Comparison of ENCODE assay signal across 14 mouse cellular contexts in genomic region chr4:154118782-154119181, GRCm38 (mm10). TPM values are rescaled to one million over a fixed set of nuclear protein-coding genes. Genes with fewer than 3 reads are reported as not detected.
A peak's percentile ranks its signal among the peaks of the same experiment; 100 is the strongest.
DNase-seq lines count a peak whose midpoint lies in the region; ATAC-seq and TF ChIP-seq lines count a peak whose summit lies in the region.
"Had no signal": no experiment of that assay in that cellular context is flagged by ENCODE, and none has a peak within 500 bp of the region (broad histone marks: within the 10 kb centered on the region; RNA-seq: fewer than 3 reads in every experiment).

No protein-coding gene starts in this region.

- no peak for TF ChIP-seq CTCF in liver, postnatal 0 days (IDR thresholded peaks at IDR 0.05; ENCODE audit: low read depth)

- peak; percentile 58 for DNase-seq in spleen, adult 12 weeks (ENCODE audit: low spot score)
- DNase-seq in spleen, adult 18-20 months: no peak
- DNase-seq in liver, postnatal 0 days: peak; percentile 82
- DNase-seq in embryo, embryonic 10 days (ENCODE audit: low spot score): no peak
- DNase-seq in ovary, postnatal 36 days (ENCODE audit: low spot score): no peak
- DNase-seq in heart, adult 18-20 months: no peak
- DNase-seq in thymus, postnatal 4 days: no peak
- DNase-seq: kidney, postnatal 36 days had no signal

- peak overlapping the region; percentile 5; the same call in 1 of the 2 replicates for H3K4me2 ChIP-seq in liver, postnatal 0 days (ENCODE audit: low read depth, low read length)
- H3K4me2 ChIP-seq: heart, embryonic 12.5 days; midbrain, embryonic 15.5 days had no signal

- no peaks in the 10 kb centered on the region for H3K9me3 ChIP-seq in liver, postnatal 0 days (ENCODE audit: low read length)
- H3K9me3 ChIP-seq: heart, embryonic 12.5 days; limb, embryonic 10.5 days; midbrain, embryonic 15.5 days had no signal

- TF ChIP-seq EP300 in liver, postnatal 0 days (IDR thresholded peaks at IDR 0.05; ENCODE audit: low read depth): peak; percentile 27; the same call in 1 of the 2 replicates

- no peaks in the 10 kb centered on the region for H3K27me3 ChIP-seq in liver, postnatal 0 days (ENCODE audit: insufficient read depth, low read length)
- H3K27me3 ChIP-seq: CH12.LX; midbrain, embryonic 15.5 days had no signal

- no peak overlapping the region for H3K4me3 ChIP-seq in liver, postnatal 0 days (ENCODE audit: low read depth, low read length)
- H3K4me3 ChIP-seq: heart, embryonic 12.5 days; limb, embryonic 10.5 days; midbrain, embryonic 15.5 days had no signal

- peak; percentile 75 for ATAC-seq in erythroblast, adult 5-6 weeks (replicated peaks; ENCODE audit: low FRiP score, poor library complexity, severe bottlenecking)
- peak; percentile 61 for ATAC-seq in liver, postnatal 0 days
- ATAC-seq: hindbrain, embryonic 16.5 days; midbrain, embryonic 15.5 days had no signal

- no peak overlapping the region for H3K9ac ChIP-seq in liver, postnatal 0 days (replicated peaks)
- H3K9ac ChIP-seq: heart, embryonic 12.5 days; midbrain, embryonic 15.5 days had no signal

- H3K36me3 ChIP-seq in liver, postnatal 0 days (replicated peaks; ENCODE audit: insufficient read depth, low read length): no peaks in the 10 kb centered on the region
- H3K36me3 ChIP-seq: heart, embryonic 12.5 days; limb, embryonic 10.5 days; midbrain, embryonic 15.5 days had no signal

- peak overlapping the region; percentile 23; the same call in 1 of the 2 replicates for H3K27ac ChIP-seq in liver, postnatal 0 days (ENCODE audit: low read depth)
- H3K27ac ChIP-seq: limb, embryonic 10.5 days; midbrain, embryonic 15.5 days had no signal

- 42% methylated on average over 9 of the region's 9 CpGs for WGBS in liver, postnatal 0 days (ENCODE audit: insufficient replicate concordance)

- peaks cover 29% of the 10 kb centered on the region for H3K4me1 ChIP-seq in liver, postnatal 0 days (ENCODE audit: insufficient read depth)
- H3K4me1 ChIP-seq: heart, embryonic 12.5 days; midbrain, embryonic 15.5 days had no signal

RNA-seq across cellular contexts. Expression of gene Trp73, which starts 21.2 kb away (rescaled TPM):
- not detected in 2 replicates for total RNA-seq in erythroblast, adult 5-6 weeks (2015; ENCODE audit: low replicate concordance)
- total RNA-seq in erythroblast, adult 5-6 weeks (2017; ENCODE audit: low replicate concordance): not detected in 2 replicates
- not detected in 2 replicates for polyA plus RNA-seq in liver, postnatal 0 days (2015; fragmentation: Nextera tagmentation; extraction: Ambion mirVana)
- total RNA-seq in heart, adult 18-20 months (2021): under 1 TPM in 1 of 2 experiments, not detected in 1; 0.15 TPM

RNA-seq across cellular contexts. Expression of gene Wrap73, which starts 23.4 kb away (rescaled TPM):
- 1.5 and 2.3 TPM in 2 replicates for total RNA-seq in erythroblast, adult 5-6 weeks (2015; ENCODE audit: low replicate concordance)
- 2.6 and 4.5 TPM in 2 replicates for total RNA-seq in erythroblast, adult 5-6 weeks (2017; ENCODE audit: low replicate concordance)
- polyA plus RNA-seq in liver, postnatal 0 days (2015; fragmentation: Nextera tagmentation; extraction: Ambion mirVana): 12.4 and 14.1 TPM in 2 replicates
- total RNA-seq in heart, adult 18-20 months (2021): 10 to 100 TPM; 12.3 to 12.8 TPM

RNA-seq across cellular contexts. Expression of gene Tprgl, which starts 41.7 kb away (rescaled TPM):
- 75.2 and 117 TPM in 2 replicates for total RNA-seq in erythroblast, adult 5-6 weeks (2015; ENCODE audit: low replicate concordance)
- 104 and 115 TPM in 2 replicates for total RNA-seq in erythroblast, adult 5-6 weeks (2017; ENCODE audit: low replicate concordance)
- 74.4 and 83.4 TPM in 2 replicates for polyA plus RNA-seq in liver, postnatal 0 days (2015; fragmentation: Nextera tagmentation; extraction: Ambion mirVana)
- total RNA-seq in heart, adult 18-20 months (2021): 100 to 1,000 TPM; 120 to 127 TPM

RNA-seq across cellular contexts. Expression of gene Megf6, which starts 51.7 kb away (rescaled TPM):
- total RNA-seq in erythroblast, adult 5-6 weeks (2015; ENCODE audit: low replicate concordance): 1.0 TPM in 1 of 2 replicates, not detected in the other
- not detected in 2 replicates for total RNA-seq in erythroblast, adult 5-6 weeks (2017; ENCODE audit: low replicate concordance)
- polyA plus RNA-seq in liver, postnatal 0 days (2015; fragmentation: Nextera tagmentation; extraction: Ambion mirVana): 0.67 and 0.89 TPM in 2 replicates
- 1 to 10 TPM; 3.7 to 4.6 TPM for total RNA-seq in heart, adult 18-20 months (2021)
- total RNA-seq: CH12.LX had no signal

Comparison
In these comparisons a context has a peak if more than half of its experiments do, and no peak if none do; other contexts are left out.
1. DNase-seq: peak in spleen, adult 12 weeks (single experiment) and liver, postnatal 0 days (single experiment); none in spleen, adult 18-20 months (0 of 2), embryo, embryonic 10 days (single experiment), ovary, postnatal 36 days (single experiment), heart, adult 18-20 months (0 of 2) and thymus, postnatal 4 days (single experiment).